Mouse (Mus musculus): ENCODE data around the gene Sec61a1. TPM values are rescaled to one million over a fixed set of nuclear protein-coding genes. Genes with fewer than 3 reads are reported as not detected.

The Sec61a1 gene
- total RNA-seq (2021) = 10 to 100 TPM; 46.7 to 47.7 TPM

DNA sequence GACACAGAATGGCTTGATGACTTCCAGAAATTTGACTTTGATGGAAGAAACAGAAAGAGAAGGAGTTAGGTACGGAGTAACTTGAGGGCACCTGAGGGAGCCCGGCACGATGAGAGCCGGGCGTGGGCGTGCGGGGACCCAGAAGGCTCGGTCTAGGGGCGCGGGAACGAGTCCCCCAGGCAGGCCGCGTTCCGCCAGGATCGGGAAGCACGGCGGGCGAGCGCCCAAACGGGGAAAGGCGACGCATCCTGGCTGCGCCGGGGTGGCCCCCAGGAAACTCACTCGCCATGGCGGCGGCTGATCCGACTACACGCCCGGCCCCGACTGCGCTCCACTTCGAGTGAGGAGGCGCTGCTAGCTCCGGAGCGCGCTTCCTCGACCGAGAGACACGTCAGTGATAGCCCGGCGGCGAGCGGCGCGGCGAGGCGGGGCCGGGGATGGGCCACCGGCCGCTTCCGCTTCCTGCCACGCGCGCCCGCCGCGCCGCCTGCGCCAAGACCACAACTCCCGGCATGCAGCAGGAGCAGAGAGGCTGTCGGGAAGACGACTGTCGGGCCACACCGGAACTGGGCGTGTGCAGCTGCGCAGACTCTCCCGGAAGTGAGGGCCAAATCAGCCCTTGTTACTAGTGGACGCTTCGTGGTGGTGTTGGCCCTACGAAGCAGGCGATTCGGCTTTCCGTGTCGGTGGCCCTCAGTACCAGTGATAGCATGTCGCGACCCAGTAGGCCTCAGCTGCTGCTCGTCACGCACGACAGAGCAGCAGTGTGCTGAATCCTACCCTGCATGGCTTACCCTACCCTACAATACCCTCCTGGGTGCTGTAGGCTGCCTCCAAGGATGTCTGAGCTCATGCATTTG is at the start of gene Sec61a1:
TSS of gene Sec61a1 (minus strand) at position 502 of the 860 bp plus-strand sequence.
- intact Hi-C loops (cut with DNase I) = loop anchor here (5.0 kb wide), 1 partner anchor 51 kb away; the partner anchor contains the start of gene Ruvbl1
- peak; percentile 92 to 94 for DNase-seq

DNA sequence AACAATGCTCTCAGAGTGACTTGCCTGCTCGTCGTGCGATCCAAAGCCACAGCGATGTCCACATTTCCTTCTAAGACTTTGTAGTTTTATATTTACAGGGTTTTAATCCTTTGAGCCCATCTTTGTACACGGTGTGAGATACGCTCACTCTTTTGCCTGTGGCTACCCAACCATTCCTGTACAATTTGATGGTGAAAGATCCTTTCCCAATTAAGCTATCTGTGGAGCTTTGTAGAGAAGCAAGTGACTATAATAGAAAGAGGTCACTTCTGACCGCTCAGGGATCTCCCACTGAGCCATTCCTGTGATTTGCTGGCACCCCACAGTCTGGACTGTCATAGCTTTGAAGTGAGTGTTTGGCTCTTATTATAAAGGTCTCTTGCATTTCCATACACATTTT is 48.0 kb upstream of the Sec61a1 start:
- intact Hi-C loops (cut with DNase I) = no loop called here

DNA sequence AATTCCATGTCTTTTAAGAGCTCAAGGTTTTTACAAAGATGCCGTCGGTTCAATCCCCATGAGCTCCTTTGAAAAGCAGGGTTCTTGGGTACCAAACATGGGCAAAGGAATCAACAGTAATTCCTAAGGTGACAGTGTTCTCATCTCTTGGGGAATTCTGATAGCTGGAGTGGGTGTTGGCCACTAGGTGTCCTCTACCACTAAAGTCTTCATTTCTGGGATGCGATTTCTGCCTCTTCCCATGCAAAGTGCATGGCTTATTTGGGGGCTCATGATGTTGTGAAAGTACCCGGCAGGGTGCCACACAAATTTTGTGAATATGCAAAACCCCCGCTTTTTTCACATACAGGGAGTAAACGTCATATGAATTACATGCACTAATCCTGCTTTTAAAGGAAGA is 46.3 kb upstream of the Sec61a1 start:
- intact Hi-C loops (cut with DNase I) = no loop called here
- DNase-seq = no peak

More for the DNA sequence above, 48.0 kb upstream of the Sec61a1 start:
- DNase-seq = no peak

DNA sequence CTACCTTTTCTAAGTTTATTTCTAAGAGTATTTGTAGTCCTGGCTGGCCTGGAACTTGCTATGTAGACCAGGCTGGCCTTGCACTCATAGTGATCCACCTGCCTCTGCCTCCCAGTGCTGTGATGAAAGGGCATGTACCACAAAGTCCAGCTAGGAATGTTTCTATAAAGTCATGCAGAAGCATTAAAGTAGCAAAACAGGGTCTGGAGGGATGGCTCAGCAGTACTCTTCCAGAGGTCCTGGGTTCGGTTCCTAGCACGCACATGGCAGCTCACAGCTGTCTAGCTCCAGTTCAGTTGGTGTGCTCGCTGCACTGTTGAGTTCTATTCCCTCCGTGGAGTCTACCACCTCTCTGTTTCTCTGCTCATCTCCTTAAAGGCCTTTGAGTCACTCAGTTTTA is 41.5 kb upstream of the Sec61a1 start:
- intact Hi-C loops (cut with DNase I) = loop anchor here (5.0 kb wide), 1 partner anchor 272 kb away; no protein-coding TSS in a partner anchor
- DNase-seq = no peak

DNA sequence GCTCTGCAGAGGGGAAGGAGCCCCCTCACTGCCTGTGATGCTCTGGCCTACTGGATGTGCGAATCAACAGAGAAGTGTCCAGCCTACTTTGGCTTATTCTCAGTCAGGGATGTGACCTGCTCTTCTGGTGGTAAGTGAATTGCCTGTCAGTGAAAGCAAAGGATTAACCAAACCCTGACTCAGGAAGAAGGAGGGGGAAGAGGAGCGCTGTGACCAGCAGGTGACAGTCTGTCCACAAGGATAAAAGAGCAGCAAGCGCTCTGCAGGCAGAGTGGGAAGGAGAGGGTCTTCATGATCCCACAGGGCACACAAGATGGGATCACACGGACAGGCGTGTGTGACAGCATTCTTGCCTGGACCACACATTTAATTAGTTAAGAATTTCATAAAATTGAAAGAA is 41.0 kb upstream of the Sec61a1 start:
- intact Hi-C loops (cut with DNase I) = loop anchor here (5.0 kb wide), 1 partner anchor 273 kb away; no protein-coding TSS in a partner anchor

DNA sequence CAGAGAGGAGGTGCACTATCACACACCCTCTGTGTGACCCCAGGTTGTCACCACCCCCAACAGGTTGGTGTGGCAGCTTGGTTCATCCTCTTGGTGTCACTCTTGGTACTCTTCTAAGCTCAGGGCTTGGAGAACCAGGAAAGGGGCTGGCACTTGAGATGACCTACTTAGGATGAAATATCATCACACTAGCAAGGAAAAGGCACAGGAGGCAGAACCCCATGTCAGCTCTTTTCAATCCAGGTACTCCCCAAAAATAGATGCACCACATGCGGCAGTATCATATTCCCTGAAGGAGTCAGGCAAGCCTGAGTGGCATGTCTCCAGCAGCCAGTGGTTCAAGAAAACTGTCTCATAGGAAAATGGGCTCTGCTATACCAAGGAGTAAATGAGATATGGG is 39.4 kb upstream of the Sec61a1 start:
- intact Hi-C loops (cut with DNase I) = no loop called here

More for the DNA sequence above, 41.0 kb upstream of the Sec61a1 start:
- no peak for DNase-seq

DNA sequence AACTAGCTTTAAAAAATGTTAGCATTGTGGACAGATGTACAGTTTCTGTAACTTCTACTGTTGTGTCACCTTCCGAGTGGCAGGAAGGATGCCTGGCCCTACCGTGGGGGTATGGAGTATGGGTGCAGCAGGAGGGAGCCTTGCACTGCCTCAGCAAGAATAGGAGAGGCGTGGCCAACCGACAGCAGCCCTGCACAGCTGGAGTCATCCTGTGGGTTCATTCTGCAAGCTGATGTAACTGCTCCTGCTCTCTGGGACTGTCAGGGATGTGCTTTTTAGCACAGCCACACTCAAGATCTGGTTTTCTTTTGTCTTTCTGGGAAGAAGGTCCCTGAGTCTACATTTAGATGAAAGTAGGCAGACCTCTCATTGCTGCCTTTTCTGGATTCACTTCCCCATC is 38.8 kb upstream of the Sec61a1 start:
- intact Hi-C loops (cut with DNase I) = no loop called here
- no peak for DNase-seq

More for the DNA sequence above, 39.4 kb upstream of the Sec61a1 start:
- DNase-seq = no peak

DNA sequence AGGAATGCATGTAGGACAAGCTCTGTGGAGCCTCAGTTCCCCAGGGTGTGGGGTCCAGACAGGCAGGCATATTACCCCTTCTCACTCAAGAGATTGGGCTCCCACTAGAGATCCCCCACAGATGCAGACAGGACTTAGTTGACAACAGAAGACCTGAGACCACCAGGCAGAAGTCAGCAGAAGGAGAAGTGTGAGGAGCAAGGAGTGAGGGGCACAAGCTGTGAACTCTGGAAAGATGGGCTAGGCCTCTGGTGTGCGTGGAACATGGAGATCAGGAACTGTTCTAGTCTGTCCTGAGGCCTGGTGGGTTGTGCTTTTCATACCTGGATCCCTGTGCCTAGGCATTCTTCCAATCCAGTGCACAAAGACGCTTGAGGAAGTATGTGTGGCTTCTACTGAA is 31.2 kb upstream of the Sec61a1 start:
- intact Hi-C loops (cut with DNase I) = loop anchor here (1.0 to 5.0 kb wide), 2 partner anchors 305 to 357 kb away; no protein-coding TSS in a partner anchor
- DNase-seq = no peak

DNA sequence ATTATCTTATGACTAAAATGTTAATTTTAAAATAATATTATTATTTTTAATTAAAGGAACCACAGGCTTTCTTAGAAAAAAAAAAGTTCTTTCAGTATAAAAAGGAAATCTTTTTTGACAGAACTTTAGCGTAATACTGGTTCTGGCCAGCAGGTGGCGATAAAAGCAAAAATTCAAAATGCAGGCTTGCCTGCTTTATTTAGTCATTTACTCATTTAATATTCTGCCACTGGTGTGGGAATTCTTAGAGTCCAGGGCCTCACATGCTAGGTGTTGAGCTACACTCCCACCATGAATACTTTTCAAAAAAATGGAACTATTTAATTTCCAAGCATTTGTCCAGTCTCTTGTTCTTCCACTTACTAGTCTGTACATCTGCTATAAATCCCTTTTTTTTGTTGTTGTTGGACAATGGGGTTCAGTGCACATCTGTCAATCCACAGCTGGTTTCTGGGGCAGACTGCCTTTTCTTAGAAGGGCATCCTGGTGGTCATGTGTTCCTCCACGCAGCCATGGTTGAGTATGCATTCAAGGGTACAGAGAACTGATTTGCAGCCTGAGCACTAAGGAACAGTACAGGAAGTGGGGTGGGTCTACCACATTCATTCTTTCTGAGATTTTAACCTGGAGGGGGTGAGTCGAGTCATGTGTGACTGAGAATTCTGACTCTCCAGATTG is 30.6 kb upstream of the Sec61a1 start:
- intact Hi-C loops (cut with DNase I) = loop anchor here (1.0 kb wide), 1 partner anchor 306 kb away; no protein-coding TSS in a partner anchor
- peak; percentile 66 to 77 for DNase-seq

DNA sequence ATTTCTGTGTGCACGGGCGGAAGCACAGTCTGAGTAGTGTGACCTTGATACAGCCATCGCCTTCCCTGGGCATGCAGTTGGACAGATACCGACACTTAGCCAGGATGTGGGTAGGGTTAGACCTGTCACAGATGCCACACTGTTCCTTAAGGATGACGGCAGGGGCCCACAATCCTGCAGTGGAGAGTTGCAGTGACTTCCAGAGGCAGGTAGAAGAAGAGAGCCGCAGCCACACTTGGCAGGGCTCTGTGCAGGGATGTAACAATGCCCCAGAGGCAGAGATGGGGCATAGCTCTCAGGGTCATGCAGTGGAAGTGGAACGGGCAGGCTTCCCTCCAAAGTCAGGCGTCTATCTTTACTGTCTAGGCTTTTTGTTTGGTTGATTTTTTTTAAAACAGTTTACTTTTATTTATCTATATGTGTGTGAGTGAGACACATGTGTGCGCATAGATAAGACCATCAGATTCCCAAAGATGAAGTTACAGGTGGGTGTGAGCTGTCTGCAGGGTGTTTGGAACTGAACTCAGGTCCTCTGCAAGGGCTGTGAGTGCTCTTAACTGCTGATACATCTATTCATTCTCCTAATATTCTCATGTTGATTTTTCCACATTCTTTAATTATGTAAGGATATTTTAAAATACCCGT is 29.8 kb upstream of the Sec61a1 start:
- intact Hi-C loops (cut with DNase I) = loop anchor here (1.0 kb wide), 1 partner anchor 307 kb away; no protein-coding TSS in a partner anchor
- DNase-seq = no peak

DNA sequence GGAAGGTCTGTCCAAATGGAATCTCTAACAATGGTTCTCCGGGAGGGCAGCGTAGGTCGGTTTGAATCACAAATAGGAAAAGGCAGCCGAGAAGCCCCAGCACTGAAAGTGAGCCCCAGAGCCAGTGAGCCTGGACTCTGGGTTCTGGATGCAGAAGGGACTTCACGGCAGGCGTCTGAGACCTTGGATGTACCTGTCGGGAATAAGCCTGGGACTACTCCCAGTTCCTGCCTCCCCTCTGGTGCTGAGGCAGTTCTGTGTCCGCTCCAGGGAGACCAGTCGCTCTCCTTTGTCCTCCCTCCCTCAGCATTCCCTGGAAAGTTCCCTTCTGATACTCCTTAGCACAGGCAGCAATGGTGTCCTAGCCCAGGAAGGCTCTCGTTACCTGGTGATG is 26.7 kb upstream of the Sec61a1 start:
- intact Hi-C loops (cut with DNase I) = no loop called here
- no peak for DNase-seq

DNA sequence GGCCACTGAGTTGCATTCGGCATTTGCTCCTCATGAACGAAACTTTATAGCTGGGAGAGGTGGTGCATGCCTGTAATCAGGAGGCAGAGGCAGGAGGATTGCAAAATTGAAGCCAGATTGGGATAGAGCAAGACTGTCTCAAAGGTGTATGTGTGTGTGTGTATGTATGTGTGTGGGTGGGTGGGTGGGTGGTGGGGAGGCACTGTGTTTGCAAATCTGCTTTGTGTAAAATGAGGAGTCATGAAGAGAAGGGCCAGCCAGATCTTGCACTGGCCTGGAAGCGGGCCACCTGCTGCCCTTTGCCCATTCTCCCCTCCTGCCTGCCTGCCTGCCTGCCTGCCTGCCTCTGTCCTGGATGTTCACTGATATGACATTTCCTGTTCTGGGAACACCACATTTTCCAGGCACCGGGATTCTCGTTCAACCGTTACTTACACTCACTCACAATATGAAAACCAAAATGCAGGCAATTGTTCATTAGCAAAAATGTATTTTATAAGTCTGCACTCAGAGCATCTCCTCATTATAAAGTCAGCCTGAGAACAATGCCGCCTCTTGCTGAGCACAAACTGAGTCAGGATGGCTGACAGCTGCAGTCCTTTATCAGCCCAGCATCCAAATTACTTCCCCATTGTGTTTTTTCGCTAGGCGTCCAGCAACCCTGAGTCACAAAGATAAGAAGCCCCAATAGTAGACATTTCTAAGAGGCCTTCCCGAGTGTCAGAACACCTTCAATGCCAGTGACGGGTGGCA is 26.1 kb upstream of the Sec61a1 start:
- DNase-seq = no peak
- intact Hi-C loops (cut with DNase I) = no loop called here

DNA sequence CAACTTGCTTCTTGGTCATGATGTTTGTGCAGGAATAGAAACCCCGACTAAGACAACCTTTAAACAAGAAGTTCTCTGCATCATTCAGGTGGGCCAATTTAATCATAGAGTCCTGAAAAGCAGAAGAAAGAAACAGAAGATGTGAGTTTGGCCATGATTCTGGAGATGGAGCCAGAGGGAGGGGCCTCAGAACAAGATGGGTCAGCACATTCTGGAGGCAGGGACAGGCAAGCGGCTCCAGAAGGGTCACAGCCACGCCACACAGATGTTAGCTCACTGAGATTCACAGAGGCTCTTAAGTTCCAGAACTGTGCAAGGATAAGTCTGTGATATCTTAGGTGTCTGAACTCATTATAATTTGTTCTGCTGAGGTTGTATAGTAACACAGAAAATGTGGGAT is 25.5 kb upstream of the Sec61a1 start:
- intact Hi-C loops (cut with DNase I) = no loop called here
- DNase-seq = no peak

DNA sequence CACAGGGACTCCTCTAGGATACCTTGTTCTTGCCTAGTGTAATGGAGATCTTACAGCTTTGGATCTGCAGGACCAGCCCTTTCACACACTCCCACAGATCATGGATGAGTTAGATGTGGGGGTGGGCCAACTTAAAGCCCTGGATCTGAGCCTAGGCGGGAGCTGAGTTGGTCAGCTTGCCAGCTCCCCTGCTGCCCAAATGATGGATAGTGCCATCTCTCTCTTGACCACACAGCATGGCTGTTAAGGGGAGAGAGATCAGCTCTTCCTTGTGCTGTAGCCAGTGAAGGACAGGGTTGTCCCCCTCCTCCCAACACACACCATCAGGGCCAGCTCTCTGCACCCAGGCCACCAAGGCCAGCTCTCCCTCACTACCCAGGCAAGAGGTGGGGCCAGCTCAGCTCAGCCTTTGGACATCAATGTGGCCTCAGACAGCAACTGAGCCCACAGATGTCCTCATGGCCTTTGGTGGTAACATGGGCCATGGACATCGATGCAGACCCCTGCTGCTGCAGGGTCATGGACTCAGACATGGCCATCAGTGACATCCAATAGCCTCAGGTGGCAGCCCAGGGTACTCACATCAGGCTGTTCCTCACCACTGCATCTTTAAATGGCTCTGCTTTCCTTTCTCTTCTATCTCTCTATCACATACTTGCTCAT is 21.5 kb upstream of the Sec61a1 start:
- no peak for DNase-seq

DNA sequence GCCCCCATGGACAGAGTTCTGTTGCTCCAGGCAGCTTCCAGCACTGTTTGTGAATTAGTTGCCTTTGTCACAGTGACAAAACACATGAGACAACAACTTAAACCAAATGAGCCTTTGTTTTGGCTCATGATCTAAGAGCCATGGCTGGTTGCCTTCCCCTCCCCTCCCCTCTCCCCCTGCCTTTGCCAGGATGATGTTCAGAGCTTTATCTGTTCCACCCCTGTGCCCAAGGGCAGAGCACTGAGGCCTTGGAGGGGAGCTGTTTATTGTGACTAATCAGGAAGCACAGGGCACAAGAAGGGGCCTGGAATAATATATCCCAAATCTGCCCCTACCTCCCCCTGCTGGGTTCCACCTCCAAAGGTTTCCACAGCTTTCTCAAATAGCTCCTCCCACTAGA is 11.6 kb upstream of the Sec61a1 start:
- DNase-seq = no peak
- intact Hi-C loops (cut with DNase I) = no loop called here

More for the DNA sequence above, 21.5 kb upstream of the Sec61a1 start:
- intact Hi-C loops (cut with DNase I) = no loop called here

DNA sequence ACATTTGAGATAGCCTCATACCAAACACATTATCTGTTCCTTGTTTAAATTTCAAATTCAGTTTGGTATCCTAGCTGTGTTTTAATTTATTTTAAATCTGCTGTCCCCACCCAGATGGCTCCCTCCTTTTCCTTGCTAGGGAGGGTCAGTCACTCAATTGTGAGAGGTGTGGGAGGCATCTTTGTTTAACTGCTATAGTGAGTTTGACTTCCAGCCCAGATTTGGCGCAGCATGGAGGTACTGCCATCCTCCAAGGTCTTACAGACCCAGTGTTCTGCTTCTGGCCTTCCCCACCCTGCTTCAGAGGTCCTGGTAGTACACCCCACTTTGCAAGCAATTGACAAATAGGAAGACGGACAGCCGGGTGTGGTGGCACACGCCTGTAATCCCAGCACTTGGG is 5.4 kb upstream of the Sec61a1 start:
- no peak for DNase-seq
- intact Hi-C loops (cut with DNase I) = no loop called here

DNA sequence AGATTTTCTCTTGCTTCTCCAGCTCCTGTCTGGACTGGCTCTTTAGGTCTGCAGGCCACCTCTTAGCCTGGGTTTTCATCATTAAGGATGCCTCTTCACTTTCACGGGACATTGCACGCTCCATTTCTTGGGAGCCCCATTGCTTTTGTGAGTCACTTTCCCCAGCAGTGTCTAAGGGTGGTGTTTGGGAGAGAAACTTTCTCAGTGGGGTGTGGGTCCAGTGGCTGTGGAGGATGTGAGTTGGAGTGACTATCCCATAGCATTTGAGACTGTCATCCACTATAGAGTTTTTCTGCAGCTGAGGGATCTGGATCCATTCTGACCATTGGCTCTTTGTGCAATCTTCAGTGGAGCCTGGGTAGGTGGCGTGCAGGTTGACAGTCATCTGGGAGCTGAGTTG is 4.7 kb upstream of the Sec61a1 start:
- DNase-seq = no peak
- intact Hi-C loops (cut with DNase I) = no loop called here

DNA sequence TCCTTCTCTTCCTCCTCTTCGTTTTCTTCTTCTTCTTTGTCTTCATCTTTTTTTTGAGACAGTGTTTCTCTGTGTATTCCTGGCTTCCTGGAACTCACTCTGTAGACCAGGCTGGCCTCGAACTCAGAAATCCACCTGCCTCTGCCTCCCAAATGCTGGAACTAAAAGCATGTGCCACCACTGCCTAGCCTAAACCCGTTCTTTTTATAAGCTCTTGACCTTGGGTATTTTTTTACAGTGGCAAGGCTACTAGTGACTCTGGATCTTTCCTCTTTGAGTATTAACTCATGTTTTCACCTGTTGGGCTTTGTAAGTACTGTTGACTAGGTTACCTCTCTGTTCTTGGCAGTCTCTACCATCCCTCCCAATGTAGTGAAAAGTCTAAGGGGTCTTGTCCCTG is 4.3 kb upstream of the Sec61a1 start:
- DNase-seq = no peak
- intact Hi-C loops (cut with DNase I) = no loop called here

DNA sequence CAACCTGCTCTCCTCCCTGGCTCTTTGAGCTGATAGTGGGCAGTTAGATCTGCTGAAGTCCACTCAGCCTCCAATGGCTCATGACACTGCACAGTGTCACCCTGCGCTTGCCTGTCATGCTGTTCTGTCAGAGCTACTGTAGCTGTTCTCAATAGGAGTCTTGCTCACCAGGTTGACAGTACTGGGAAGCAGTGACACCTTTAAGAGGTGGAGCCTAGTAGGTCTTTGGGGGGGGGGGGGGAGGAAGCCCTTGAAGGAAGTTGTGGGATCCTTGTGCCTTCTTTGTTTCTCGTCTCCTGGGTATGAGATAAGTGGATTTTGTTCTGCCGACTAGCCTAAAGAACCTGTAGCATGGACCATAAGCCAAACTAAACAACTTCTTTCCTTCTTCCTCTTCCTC is 3.9 kb upstream of the Sec61a1 start:
- DNase-seq = no peak
- intact Hi-C loops (cut with DNase I) = no loop called here

DNA sequence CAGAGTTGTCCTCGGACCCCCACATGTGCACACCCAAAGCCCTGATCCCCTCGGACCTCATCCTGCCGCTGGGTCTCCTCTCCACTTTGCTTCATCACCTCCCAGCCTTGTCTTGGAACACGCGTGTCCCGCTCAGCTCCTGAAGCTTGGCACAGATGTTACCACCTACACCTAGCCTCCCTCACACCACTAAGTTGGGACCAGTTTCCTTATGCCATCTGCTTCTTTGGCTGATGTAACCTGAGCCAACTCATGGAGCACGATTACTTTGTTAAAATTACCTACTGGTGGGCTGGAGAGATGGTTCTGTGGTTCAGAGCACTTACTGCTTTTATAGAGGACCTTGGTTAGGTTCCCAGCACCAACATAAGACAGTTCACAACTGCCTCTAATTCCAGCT is 3.1 kb upstream of the Sec61a1 start:
- intact Hi-C loops (cut with DNase I) = no loop called here
- no peak for DNase-seq
